Mouse (Mus musculus): ENCODE measurements around the gene Cers6. TPM values are rescaled to one million over a fixed set of nuclear protein-coding genes. Genes with fewer than 3 reads are reported as not detected.

Gene Cers6
- total RNA-seq, 2 experiments from 2014 or later: 5.2 to 6.3 TPM

DNA sequence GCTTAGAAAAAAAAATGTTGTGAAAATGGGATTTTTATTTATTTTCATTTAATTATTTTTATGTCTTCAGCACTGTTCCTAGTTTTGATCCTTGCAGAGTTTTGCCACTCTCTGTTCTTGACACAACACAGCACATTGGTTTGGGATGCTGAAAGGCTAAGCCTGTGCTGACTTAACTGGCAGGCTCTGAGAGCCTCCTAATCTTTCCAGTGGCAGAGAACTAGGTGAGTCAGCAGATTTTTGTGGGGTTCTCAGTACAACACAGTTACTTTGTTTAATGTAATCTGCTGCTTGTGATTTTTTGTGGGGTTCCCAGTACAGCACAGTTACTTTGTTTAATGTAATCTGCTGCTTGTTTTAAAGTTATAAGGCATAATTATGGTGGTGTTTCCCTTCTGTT is 55.8 kb downstream of the Cers6 start:
- DNase-seq: no peak

DNA sequence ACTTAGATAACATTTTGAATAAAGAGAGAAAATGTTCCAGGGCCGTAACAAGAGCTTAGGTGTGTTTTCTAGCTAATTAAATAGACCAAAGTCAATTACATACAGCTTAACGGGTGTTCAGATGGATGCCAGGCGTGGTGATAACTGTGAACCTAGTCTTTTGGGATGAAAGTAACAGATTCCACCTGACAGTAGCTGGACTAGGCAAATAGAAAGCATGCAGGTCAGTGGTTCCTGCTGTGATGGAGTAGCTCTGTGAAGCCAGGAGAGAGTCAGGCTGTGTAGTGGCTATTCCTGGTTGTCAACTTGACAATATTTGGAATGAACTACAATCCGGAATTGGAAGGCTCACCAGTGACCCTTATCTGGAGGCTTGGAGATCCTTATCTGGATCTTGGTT is 56.3 kb downstream of the Cers6 start:
- DNase-seq: no peak

DNA sequence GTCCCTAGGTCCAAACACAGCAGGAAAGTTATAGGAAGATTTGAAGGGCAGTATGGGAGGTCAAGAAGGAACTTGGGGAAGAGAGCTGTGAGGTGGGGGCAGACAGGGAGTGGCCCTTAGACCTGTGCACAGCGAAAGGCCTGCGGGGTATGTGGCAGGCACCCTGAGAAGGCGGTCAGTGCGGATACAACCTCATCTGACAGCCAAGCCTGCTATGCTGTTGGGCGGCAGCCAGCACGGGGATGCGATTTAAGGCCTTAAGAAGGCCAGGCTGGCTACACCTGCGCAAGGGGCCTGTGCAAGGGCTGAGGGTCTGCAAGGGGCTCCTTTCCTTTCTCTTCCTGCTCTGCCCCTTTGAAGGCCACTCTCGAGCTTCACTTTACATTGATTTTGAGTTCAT is 63.1 kb downstream of the Cers6 start:
- DNase-seq: no peak

DNA sequence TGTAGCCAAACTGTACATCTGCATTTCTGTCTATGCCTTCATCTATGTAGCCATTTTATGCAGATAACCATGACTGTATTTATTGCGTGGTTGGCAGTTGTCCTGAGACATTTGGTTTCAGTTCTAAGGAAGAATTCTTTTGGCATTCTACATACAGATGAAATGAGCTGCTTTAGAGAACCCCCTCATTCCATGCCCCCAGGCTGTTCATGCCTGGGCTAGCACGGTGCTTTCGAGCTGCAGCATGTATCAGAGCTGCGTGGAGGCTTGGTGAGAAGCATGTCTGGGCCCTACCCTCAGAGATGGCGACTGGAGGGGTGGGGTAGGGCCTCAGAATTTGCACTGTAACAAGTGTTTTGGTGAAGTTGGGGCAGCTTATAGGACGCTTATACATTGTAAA is 64.3 kb downstream of the Cers6 start:
- DNase-seq: no peak

DNA sequence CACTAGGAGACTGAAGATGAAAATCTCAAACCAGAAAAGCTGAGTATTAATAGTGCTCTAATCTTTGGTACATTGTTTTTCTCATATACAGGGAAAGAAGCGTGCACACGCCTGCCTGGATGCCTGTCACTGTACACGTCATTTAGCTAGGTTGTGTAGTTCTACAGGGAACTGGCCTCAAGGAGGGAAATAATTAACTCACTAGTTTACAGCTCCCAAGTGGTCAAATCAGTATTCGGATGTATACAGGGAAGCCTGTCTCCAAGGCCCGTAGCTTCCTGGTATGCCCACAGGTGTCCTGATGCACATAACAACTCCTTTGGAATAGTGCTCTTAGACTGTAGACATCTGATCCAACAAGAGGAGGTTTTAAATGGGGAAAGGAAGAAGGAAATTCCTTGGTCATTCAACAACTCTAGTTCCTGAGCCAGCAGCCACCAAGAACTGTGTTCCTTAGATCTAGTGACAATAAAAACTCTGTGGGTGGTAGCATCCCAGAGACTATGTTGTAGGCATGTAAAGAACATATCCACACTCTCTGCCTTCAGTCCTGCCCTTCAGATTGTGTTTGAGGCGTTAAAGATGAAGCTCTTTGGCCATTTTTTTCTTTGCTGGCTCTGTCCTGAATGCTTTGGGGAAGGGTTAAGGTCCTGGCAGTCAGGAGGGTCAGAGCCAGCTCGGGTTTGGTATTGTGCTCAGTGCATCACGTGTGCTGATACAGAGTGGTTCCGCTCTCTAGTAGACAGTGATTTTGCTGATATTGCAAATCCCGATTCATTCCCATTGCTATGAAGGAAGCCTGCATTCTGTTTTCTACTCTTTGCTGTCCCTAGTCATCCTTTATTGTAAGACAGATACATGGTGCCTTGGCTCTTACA is 65.9 kb downstream of the Cers6 start:
- no peak for DNase-seq

DNA sequence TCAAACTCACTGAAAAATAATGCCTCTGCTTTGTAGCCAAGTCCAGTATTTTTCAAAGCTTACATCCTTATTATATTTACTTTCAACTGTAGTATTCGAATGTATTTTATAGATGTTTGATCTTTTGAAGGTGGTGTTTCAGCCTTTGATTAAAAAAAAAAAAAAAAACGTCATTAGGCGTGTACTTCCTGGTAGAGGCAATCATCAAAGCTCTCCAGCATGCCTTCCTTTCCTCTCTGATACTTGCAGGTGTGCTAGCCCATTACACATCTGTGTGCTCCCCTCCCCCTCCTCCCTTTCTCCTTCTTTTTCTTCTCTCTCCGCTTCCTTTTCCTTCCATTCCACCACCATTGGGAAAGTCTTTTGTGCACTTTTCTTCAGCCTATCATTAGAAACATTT is 71.0 kb downstream of the Cers6 start:
- DNase-seq: no peak

DNA sequence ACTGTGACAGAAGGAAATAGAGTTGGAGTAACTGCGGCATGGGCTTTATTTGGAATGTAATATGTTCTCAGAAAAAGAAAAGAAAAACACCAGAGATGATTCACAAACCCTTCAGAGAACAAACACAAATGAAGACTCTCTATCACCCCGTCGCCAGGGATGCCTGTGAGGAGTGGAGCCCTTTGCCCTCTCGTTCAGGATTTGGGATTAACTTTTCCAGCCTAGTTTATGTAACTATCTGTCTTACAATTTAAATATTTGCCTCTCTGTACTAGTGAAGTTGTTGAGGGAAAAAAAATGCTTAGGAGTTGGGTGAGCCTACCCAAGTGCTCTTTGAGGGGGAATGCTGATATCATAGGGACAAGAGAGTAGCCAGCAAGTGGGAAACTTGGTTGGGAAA is 71.4 kb downstream of the Cers6 start:
- no peak for DNase-seq

DNA sequence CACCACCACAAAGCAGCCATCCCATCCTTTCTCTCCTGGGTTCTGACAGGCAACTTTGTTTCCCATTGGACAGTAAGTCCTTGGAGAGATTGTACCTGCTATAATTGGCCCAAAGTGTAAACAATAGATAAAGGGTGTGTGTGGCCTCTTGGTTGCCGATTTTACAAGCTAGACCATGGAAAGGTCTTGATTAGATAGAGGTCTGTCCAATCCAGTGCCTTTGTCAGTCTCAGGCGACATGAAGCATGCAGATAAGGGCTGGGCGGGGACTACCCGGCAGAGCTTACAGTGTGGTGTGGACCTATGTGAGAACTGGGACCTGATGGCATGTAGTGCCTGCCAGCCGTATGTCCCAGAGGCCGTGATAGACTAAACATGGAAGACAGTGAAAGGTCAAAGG is 73.4 kb downstream of the Cers6 start:
- DNase-seq: no peak

DNA sequence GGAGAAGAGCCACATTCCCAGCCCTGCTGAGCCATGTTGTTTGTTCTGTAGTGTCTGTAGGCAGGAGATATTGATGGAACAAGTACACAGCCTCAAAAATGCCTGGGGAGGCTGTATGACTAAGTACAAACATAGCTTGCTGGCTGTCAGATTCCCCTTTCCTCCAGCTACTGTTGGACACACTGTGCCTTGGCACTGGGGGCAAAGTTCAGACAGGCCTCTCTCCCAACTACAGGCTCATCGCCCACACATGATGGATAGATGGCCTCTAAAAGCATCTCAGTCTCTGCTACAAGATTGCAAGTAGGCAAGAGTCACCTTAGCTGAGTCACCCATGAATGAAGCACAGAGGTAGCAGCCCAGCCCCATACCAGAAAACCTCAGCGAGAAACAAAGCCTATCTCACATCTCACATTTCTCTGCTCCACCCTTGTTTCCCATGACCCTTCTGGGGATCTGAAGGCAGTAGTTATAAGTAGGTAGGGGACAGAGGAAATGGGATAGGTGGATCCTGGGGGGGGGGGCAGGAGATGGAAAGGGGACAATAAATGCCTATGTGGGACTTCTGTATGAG is 74.6 kb downstream of the Cers6 start:
- no peak for DNase-seq

DNA sequence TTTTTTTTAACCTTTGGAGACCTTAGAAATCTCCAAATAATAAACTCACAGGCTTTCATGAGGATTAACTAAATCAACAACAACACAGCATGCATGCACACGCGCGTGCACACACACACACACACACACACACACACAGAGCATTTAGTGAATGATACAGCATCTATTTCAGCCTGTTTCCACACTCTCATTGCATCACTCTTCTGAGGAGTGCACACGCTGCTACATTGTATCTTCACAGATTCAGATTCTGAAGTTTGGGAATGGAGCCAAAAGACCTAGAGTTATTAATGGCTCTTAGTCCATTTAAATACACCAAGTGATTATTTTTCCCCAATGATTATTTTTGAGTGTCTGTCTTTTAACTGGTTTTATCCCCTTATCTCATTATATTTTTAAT is 75.5 kb downstream of the Cers6 start:
- DNase-seq: no peak

DNA sequence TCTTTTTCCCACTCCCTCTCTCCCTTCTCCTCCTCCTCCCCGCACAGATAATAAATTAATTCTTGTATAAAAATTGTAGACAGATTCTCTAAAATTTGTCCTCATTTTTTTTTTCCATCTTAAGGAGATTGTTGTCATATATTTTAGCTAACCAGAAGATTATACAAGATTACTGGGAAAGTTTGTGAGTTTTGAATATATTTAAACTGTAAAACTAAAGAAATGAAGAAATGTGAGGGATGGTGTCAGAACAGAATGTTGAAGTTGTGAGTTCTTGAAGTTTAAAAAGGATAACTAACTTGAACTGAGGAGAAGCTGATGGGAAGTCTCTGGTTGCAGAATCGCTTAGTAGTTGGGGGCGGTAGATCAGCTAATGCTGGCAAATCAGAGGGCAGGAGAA is 76.6 kb downstream of the Cers6 start:
- DNase-seq: no peak

DNA sequence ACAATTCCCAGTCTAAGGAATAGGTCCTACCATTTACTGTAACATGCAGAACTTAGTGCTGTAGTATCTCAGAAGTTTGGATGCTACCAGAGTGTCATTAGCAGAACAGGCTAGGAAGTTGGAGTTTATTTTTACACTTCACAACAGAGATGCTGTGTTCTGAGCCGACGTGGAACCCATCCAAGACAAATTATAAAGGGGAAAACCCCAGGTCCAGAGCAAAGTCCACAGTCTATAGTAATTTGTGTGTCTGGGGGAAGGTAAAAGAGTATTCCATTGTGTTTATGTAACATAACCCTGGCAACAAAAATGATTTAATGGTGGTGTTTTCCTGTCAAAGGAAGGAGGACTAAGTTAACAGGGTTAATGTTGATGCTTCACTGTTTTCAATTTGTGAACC is 83.7 kb downstream of the Cers6 start:
- DNase-seq: no peak

DNA sequence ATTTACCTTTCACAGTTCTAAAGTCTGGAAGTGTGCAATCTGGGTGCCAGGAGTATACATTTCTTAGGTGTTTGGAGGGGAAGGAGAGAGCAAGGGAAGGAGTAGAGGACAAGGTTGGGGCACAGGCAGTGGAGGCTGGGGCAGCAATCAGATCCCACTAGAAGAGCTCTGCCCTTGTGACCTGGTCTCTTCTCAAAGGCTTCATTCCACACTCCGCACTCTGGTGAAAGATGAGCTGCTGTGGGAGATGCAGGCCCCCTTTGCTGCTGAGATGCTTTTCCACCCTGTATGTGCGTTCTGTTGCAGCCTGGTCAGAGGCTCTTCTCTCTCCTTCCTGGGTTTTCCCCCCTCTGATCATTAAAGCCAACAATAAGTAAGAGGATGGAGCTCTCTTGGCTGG is 84.7 kb downstream of the Cers6 start:
- DNase-seq: no peak

DNA sequence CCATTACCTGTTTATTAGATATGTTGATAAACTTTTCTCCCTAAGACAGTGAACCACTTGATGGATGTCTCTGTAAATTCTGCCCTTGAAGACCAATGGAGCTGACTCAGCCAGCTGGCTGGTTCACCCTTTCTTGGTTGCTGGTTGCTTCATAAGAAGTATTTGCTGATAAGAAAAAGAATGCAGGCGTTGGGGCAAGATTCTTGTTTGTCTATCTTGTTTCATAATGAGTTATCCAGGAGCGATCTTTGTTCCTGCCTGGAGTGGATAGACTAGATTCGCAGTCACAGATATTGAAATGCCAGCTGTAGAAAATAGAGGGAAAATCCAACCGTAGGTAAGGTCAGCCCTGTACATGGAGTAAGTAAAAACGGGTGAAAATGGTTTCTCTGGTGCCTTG is 85.6 kb downstream of the Cers6 start:
- DNase-seq: no peak

DNA sequence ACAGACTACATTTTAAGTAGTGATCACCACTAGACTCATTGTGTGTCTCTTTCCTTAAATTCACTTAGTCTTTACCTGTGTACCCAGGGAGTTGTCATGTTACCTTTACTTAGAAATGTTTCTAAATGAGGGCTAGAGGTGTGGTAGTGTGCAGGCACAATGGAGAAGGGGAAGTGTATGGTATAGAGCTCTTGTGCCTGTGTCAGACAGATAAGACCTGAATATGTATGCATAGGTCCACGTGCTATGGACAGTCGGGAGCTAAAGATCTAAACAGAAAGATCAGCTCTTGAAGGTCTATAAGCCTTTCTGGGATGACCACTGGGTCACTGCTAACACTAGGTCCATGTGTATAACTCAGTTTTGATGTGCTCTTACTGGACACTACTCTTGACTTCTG is 87.9 kb downstream of the Cers6 start:
- no peak for DNase-seq

DNA sequence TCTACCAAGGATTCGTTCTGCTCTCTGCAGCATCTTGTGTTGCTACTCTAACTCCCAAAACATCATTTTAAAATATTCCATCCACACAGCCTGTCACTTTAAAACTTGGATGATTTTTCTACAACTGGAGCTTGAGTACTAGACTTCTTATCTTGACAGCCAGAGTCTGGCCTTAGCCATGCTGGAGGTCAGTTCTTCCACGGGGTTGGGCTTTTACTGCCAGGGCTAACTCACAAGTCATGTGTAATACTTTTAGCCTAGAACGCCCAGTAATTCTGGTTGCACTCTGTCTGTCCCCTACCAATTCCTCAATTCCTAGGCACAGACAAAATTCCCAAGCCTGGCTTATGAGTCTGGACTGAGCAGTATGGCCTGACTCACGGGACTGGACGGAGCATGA is 88.5 kb downstream of the Cers6 start:
- no peak for DNase-seq

DNA sequence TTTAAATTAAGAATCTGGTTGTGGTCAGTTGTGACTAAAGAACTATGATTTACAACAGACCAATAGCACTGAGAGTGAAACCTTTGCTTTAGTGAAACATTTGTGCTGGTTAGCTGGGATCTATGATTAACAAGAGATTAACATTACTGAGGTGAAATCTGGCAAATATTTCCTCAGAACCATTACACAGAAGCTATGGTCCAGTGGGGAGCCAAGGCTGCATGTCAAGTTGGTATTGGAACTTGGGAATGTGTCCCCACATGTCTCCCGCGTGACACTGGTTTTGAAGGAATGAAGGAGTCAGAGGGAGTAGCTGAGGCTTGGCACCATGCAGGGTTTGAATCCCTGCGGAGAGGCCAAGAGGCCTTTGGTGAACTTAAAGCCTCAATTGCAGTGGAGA is 90.5 kb downstream of the Cers6 start:
- no peak for DNase-seq

DNA sequence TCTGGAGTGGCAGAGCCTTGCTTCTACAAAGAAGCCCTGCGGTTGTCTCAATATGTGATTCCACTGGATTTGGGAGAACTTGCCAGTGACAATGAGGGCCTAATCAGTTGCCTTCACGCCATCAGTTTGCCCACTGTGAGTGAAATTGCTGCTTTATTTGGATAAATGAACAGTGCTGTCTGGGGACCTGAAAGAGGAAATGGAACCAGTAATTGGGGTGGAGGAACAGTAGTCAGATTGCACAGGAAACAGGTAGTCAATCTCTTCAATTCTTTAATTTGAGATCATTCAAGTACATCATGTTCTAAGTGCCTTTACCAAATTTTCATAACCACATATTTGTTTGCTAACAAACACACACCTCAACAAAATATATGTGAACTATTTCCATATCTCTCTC is 92.4 kb downstream of the Cers6 start:
- no peak for DNase-seq

DNA sequence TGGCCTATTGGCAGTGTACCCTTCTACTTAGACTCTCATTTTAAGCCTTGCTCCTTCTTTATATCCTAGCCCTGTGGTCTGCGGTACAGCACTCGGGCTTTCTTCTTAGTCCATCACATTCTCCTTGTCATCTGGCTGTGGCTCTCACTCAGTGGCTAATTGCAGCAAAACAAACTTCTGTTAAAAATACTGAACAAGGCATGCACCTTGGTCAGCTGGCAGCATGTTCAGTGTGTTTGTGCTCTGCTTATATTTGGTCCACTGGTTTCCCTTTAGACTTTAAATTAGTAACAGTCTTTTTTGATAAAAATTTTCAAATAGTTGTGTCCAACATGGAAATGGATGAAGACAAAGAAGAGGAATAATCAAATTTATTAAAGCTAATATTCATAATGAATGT is 94.3 kb downstream of the Cers6 start:
- no peak for DNase-seq

DNA sequence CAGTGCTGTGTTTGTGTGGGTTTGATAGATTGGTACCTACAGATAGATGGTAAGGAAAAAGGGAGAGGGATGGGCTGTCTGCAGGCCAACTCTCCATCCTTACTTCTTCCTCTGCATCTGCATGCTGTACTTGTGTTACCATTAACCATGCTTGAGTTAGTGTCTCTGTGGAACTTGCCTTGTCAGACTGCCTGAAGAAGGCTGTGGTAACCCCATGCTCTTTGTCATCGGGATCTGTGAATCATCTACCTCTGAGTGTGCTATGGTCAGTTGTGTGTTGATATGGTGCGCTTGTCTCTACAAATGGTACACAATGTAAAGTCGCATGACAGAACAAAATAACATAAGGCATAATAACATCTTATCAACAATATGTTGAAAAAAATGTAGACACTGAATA is 94.9 kb downstream of the Cers6 start:
- DNase-seq: no peak

DNA sequence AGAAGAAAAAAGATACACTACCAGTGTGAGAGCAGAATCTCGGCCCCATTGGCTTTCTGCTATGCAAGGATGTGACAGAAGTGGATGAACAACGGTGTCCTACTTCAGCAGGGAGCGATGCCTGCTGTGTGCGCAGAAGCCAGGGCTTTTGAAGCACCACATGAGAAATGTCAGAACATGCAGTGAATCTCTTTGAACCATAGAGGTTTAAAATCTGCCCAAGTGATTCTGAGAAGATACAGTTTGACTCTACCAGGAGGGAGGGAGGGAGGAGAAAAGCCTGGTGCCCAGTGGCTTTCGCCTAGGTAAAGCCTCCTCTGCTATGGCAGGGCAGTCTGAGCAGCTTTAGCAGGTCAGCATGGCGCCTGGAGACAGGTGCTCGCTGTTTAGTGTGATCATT is 96.6 kb downstream of the Cers6 start:
- no peak for DNase-seq

DNA sequence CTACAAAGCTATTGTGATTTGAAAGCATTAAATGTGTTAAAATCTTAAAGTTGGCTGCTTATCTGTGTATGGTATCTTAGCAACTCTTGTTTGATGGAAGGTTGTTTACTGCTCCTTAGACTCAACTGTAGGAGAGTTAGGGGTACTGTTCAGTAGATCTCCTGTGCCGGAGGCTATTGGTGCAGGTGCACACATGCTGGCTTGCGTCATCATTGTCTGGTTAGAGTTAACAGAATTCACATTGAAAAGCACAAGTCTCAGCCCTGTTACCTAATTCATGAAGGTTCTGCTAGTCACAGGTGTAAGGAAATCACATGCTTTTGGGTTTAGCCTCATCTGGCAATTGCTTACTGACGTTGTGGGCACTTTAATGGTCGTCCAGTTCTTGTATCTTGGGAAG is 98.3 kb downstream of the Cers6 start:
- DNase-seq: no peak

DNA sequence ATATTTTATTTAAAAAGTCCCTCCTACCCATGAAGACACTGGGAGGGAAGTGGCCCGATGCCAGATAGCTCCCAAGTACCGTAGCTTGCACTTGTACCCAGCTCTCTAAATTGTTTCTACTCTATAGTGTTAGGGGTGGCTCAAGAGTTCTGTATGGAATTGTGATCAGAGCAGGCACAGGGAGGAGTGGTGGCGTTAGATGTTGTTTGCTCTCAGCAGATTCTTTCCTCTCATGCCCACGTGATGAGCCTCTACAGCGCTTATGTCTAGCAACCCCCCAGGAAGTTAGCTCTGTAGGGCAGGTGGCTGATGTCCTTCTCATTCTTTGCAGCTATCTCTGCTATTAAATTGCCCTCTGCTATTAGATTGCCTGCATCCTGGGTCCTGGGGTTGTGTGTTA is 98.8 kb downstream of the Cers6 start:
- no peak for DNase-seq

DNA sequence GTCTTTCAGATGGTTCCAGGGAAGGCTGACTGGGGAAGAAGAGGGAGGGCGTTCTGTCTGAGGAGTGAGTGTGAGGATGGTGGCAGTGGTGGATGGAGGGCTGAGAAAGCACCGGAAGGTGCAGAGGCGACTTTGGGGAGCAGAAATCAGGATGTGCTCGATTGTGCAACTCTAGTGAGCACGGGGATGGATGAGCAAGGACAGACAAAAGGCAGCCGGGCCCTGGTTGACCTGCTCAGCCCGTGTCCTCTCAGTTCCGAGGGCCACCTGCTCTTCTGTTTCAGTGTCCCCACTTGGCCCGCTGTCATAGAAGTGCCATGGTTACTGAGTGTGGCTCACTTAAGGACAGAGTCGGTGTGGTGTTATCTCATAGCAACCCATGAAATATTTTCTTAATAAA is 99.4 kb downstream of the Cers6 start:
- no peak for DNase-seq

All from gastrocnemius, postnatal 10 days (tissue).